Mouse (Mus musculus) heart, embryonic 16.5 days (tissue): ENCODE data around the gene Fyttd1. TPM values are rescaled to one million over a fixed set of nuclear protein-coding genes. Genes with fewer than 3 reads are reported as not detected.
"Not testable (repeated sequence)": the region's sequence is repeated elsewhere in the genome, so short reads cannot be mapped to it uniquely, and the experiment has no call there.

Experiments used
- ATAC-seq: fragments of 200-750 bp; cut with Nextera tagmentation; replicated peaks from 2 replicates; pipeline ENCODE4 v1.8.0; 2017; ENCODE audit warnings: moderate number of reproducible peaks; ENCODE audit not compliant: insufficient read depth, low FRiP score; ENCODE audit errors: extremely low read depth
- H3K27ac ChIP-seq: fragments of 300-500 bp; sonication (generic); 2 replicates; pipeline ENCODE4 v1.5.1; 2014; ENCODE audit warnings: mild to moderate bottlenecking, low read length, control low read depth, moderate library complexity
- H3K27me3 ChIP-seq: fragments of 300-500 bp; sonication (generic); 2 replicates; pipeline ENCODE4 v1.6.1; 2014; ENCODE audit warnings: low read length, mixed read lengths; ENCODE audit not compliant: control insufficient read depth, insufficient read depth
- H3K36me3 ChIP-seq: fragments of 300-500 bp; sonication (generic); 2 replicates; pipeline ENCODE4 v1.6.1; 2014; ENCODE audit not compliant: control insufficient read depth, insufficient read depth
- H3K4me1 ChIP-seq: fragments of 300-500 bp; sonication (generic); 2 replicates; pipeline ENCODE4 v1.6.1; 2014; ENCODE audit warnings: low read length, mixed read lengths; ENCODE audit not compliant: control insufficient read depth, insufficient read depth
- H3K4me2 ChIP-seq: fragments of 300-500 bp; sonication (generic); 2 replicates; pipeline ENCODE4 v1.6.1; 2014; ENCODE audit warnings: low read depth, mild to moderate bottlenecking, control low read depth, low read length
- H3K4me3 ChIP-seq: fragments of 300-500 bp; sonication (generic); 2 replicates; pipeline ENCODE4 v1.5.1; 2014; ENCODE audit warnings: mild to moderate bottlenecking, control low read depth, low read length
- H3K9ac ChIP-seq: fragments of 300-500 bp; sonication (generic); 2 replicates; pipeline ENCODE4 v1.6.1; 2014; ENCODE audit warnings: low read length, control low read depth
- H3K9me3 ChIP-seq: fragments of 300-500 bp; sonication (generic); replicated peaks from 2 replicates; pipeline ENCODE4 v1.6.1; 2016; ENCODE audit warnings: low read length; ENCODE audit not compliant: control insufficient read depth
- WGBS: fragments of 180-500 bp; shearing (Covaris S2); extraction: QIAGEN DNeasy Blood & Tissue Kit; methylation state at CpG from one replicate; pipeline ENCODE4 v1.1.7; 2014; 5-methylcytosine and 5-hydroxymethylcytosine counted together
- polyA plus RNA-seq: library from polyadenylated mRNA; unstranded; fragments of >200 nt; fragmentation: Nextera tagmentation; extraction: Ambion mirVana; gene quantifications from 2 replicates; pipeline ENCODE4 v1.2.1, GENCODE M21; 2015

Gene Fyttd1
- polyA plus RNA-seq, 1 experiment from 2014 or later: 119 TPM

DNA sequence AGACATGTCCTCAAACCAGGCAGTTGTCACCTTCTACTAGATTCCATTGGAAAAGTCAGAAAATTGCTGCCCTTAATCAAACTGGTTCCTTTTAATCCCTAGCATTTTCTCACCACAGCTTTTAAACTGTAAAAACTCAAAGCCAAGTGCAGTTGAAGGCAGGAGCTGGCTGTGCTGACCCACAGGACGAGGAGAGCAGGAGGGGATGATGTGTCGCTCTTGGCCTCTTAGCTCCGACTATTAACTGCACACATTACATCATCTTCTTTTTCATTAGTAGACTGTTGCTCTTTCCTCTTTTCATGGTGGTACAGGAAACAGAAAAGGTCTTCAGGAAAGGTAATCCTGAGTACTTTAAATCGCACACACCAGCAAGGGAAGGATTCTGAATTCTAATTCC lies 18.9 kb upstream of the Fyttd1 start:
- H3K9ac ChIP-seq: peak overlapping the region; percentile 50
- no peak overlapping the region for H3K4me2 ChIP-seq
- peaks cover 8% of the 10 kb centered on the region; the same call in 1 of the 2 replicates for H3K36me3 ChIP-seq
- H3K9me3 ChIP-seq: no peaks in the 10 kb centered on the region
- H3K4me1 ChIP-seq: peaks cover 42% of the 10 kb centered on the region
- no peaks in the 10 kb centered on the region for H3K27me3 ChIP-seq
- WGBS: 29% methylated on average over 4 of the region's 4 CpGs
- H3K27ac ChIP-seq: peak overlapping the region; percentile 97
- H3K4me3 ChIP-seq: no peak overlapping the region
- no peak for ATAC-seq

DNA sequence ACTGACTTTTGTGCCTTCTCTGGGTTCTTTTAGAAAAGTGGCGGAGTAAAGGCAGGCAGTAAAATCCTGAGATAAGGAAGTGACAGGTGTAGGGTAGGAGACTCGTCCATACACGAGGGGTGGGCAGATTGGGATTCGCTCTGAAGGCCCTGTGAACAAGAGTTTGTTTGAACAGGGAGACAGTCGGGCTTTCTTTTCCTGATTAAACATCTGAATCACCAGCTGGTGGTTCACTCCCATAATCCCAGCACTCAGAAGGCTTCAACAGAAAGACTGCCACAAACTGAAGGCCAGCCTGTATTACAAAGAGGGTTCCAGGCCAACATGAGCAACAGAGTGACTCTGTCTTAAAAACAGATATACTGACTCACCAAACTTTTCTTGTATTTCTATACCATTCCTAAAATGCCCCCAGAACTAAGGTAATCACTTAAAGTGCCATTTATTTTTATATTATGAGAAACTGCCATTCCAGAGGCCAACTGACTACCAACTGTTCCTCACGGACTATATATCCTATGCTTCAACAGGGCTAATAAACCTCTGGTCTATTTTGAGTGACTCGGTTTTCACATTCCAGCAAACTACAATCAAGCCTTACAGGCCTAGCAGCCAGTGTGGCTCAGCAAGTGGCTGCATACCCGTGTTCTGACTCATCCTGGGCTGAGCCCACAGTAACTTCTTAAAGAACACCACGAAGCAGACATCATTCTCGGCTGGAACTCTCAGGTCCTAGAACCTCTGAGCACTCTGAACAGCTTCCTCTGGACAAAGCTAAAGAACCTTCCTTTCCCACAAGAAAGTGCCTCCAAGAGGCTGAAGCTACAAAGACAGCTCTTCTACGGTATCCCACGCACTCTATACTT lies 18.3 kb upstream of the Fyttd1 start:
- Histone ChIP-seq H3K4me2 (peak overlapping the region; percentile 14), H3K27me3 (no peaks in the 10 kb centered on the region), H3K4me1 (peaks cover 38% of the 10 kb centered on the region), H3K9ac (peak overlapping the region; percentile 62), H3K9me3 (no peaks in the 10 kb centered on the region), H3K27ac (peak overlapping the region; percentile 97), H3K36me3 (peaks cover 8% of the 10 kb centered on the region; the same call in 1 of the 2 replicates), H3K4me3 (no peak overlapping the region)
- peak; percentile 76 for ATAC-seq
- WGBS: 36% methylated on average over 12 of the region's 12 CpGs

DNA sequence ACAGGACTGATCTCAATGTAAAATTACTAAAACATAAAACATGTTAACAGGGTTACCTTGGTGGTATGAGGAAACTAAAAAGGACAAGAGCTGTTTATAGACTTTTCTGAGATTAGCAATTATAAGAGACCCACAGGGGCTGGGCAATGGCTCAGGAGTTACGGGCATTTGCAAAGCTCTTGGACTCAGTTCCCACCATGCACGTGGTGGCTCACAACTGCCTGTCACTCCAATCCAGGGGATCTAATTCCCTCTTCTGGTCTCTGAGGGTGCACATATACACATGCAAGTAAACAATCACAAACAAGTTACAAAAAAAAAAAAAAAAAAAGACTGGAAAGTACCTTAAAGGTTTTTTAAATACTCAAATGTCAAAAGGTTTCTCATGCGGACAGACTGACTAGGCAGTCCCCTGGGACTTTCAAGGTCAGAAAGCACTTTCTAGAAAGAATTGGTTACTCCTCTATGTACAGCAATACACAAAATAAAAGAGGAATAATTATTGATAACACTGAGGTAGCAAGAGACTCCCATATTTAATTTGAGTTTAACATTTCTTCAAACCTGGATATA lies 15.4 kb upstream of the Fyttd1 start:
- Histone ChIP-seq H3K4me1 (peaks cover 37% of the 10 kb centered on the region), H3K4me3 (no peak overlapping the region), H3K9ac (no peak overlapping the region), H3K27ac (no peak overlapping the region), H3K36me3 (peaks cover 3% of the 10 kb centered on the region; the same call in 1 of the 2 replicates), H3K27me3 (no peaks in the 10 kb centered on the region), H3K4me2 (no peak overlapping the region), H3K9me3 (no peaks in the 10 kb centered on the region)
- ATAC-seq: no peak
- 78% methylated on average over 3 of the region's 3 CpGs for WGBS

DNA sequence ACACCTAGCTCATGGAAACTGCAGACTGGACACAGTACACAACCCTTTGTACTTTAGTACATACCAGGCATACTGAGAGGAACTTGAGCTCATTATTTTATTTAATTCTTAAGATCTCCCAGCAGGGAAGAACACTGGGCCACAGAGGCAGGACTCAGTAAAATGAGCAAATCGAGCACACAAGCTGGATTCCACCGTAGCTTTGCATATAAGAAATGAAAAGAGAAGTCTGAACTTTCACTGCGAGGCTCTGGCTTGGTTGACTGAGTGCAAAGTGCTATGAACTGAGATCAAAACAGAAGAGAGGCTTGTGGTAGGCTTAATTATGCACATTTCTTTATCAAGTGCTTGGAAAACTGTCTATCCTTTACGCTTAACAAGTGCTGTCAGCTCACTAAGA lies 11.9 kb upstream of the Fyttd1 start:
- no peak overlapping the region for H3K4me3 ChIP-seq
- WGBS: 71% methylated on average over 4 of the region's 4 CpGs
- H3K9me3 ChIP-seq: no peaks in the 10 kb centered on the region
- H3K4me1 ChIP-seq: peaks cover 23% of the 10 kb centered on the region
- no peak overlapping the region for H3K4me2 ChIP-seq
- H3K27ac ChIP-seq: no peak overlapping the region
- no peak for ATAC-seq
- no peak overlapping the region for H3K9ac ChIP-seq
- no peaks in the 10 kb centered on the region for H3K27me3 ChIP-seq
- H3K36me3 ChIP-seq: peaks cover 1% of the 10 kb centered on the region; the same call in 1 of the 2 replicates

DNA sequence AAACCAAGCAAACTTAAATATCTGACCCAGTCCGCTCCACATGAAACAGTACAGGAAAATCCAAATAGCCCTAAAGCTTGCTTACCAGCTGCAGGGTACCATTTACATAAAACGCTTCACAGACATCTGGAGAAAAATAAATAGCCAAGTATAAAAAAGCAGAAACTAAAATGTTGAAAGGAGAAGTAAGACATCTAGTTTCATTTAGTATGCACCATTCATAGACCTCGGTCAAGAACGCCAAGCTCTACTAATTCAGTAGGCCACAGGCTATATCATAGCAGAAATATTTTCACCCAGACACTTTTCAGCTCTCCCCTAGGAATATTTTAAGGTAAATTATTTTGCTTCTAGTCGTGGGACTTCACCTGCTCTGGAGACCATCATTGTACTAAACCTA lies 10.6 kb upstream of the Fyttd1 start:
- no peaks in the 10 kb centered on the region for H3K27me3 ChIP-seq
- H3K4me2 ChIP-seq: peak overlapping the region; percentile 76
- ATAC-seq: no peak
- no peaks in the 10 kb centered on the region for H3K9me3 ChIP-seq
- H3K36me3 ChIP-seq: no peaks in the 10 kb centered on the region
- H3K9ac ChIP-seq: peak overlapping the region; percentile 93
- 75% methylated on average over 5 of the region's 5 CpGs for WGBS
- H3K4me3 ChIP-seq: peak overlapping the region; percentile 90
- H3K27ac ChIP-seq: peak overlapping the region; percentile 94
- H3K4me1 ChIP-seq: peaks cover 23% of the 10 kb centered on the region

DNA sequence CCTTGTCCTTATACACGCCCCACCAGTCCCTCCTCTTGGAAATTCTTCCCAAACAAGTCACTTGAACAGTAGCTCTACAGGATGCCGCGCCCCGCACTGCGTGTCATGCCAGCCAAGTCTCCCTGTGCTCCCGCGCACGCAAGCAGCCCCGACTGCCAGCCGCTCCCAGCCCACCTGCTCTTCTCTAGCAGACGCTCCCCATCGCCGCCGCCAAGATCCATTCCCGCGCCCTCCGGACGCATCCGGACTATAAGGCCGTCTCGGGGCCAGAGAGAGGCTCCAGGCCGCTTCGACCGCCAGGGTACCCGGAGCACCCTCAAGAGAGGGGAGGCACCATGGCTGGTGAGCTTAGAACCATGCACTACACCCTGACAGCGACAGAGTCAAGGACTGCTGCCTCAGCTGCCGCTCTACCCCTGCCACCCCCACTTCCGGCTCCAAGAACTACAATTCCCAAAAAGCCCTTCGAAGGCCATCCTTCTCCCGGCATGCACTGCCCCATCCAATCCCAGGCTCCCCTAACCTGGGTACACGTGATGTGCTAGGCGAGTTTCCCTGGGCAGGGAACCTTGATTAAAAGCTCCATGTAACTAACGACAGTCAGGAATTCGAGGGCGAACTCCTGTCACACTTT lies 9.3 kb upstream of the Fyttd1 start:
- Histone ChIP-seq H3K9ac (peak overlapping the region; percentile 93), H3K27me3 (no peaks in the 10 kb centered on the region), H3K27ac (peak overlapping the region; percentile 94), H3K4me1 (peaks cover 23% of the 10 kb centered on the region), H3K4me2 (peak overlapping the region; percentile 76), H3K9me3 (no peaks in the 10 kb centered on the region), H3K36me3 (no peaks in the 10 kb centered on the region), H3K4me3 (peak overlapping the region; percentile 90)
- ATAC-seq: peak; percentile 96
- WGBS: under 1% methylated on average over 35 of the region's 35 CpGs

DNA sequence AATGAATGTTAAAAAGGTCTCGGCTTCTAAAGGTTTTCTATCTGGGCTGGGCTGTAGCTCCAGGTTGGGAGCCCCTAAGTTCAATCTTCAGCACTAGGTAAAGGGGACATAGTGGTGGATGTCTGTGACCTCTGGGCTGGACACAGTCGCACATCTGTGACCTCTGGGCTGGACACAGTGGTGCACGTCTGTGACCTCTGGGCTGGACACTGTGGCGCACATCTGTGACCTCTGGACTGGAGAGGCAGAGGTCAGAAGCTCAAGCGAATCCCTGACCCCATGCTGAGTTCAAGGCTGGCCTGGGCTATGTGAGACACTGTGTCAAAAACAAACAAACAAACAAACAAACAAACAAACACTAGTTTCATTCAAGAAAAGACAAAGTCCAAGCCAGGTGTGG lies 7.1 kb upstream of the Fyttd1 start:
- H3K27me3 ChIP-seq: no peaks in the 10 kb centered on the region
- WGBS: 63% methylated on average over 5 of the region's 5 CpGs

DNA sequence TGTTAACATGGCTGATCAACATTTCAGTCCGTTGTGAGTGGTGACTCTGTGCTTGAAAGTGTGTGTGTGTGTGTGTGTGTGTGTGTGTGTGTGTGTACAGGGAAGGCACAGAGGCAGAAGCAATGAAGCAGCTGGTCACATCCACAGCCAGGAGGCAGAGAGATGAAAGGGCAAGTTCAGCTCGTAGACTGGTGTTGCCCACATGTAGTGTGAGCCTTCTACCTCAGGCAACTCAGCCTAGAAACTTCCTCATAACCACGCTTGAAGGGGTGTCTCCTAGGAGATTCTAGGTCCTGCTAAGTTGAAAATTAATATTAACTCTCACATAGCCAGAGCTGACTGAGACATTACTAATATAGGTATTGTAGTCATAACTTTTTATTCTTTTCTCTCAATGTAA lies 3.9 kb upstream of the Fyttd1 start:
- Histone ChIP-seq H3K9me3 (no peaks in the 10 kb centered on the region), H3K4me1 (peaks cover 8% of the 10 kb centered on the region), H3K27me3 (no peaks in the 10 kb centered on the region), H3K4me3 (no peak overlapping the region), H3K9ac (no peak overlapping the region), H3K4me2 (no peak overlapping the region), H3K36me3 (no peaks in the 10 kb centered on the region), H3K27ac (no peak overlapping the region)
- 50% methylated on average over 3 of the region's 3 CpGs for WGBS
- no peak for ATAC-seq

More for the DNA sequence above, 7.1 kb upstream of the Fyttd1 start:
- H3K9ac ChIP-seq: no peak overlapping the region
- no peak overlapping the region for H3K4me3 ChIP-seq
- H3K4me1 ChIP-seq: peaks cover 19% of the 10 kb centered on the region
- H3K9me3 ChIP-seq: no peaks in the 10 kb centered on the region
- ATAC-seq: no peak
- no peak overlapping the region for H3K4me2 ChIP-seq
- H3K36me3 ChIP-seq: no peaks in the 10 kb centered on the region
- H3K27ac ChIP-seq: no peak overlapping the region

DNA sequence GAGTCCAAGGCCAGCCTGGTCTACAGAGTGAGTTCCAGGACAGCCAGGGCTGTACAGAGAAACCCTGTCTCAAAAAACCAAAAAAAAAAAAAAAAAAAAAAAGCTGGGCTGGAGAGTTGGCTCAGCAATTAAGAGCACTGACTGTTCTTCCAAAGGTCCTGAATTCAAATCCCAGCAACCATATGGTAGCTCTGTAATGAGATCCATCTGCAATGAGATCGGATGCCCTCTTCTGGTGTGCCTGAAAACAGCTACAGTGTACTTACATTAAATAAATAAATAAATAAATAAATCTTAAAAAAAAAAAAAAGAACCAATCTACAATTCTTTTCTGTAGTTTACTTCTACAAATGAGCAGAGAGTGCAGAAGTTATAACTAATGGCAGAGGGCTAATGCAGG lies 2.0 kb upstream of the Fyttd1 start:
- 50% methylated on average over 1 of the region's 1 CpGs for WGBS
- not testable (repeated sequence) for H3K4me3 ChIP-seq, ATAC-seq, H3K9ac ChIP-seq, H3K27me3 ChIP-seq, H3K27ac ChIP-seq, H3K4me2 ChIP-seq, H3K36me3 ChIP-seq, H3K9me3 ChIP-seq
- H3K4me1 ChIP-seq: peaks cover 18% of the 10 kb centered on the region
